Mouse (Mus musculus) NIH3T3 (cell line): Measurements from ENCODE around the gene Lrp8.

Experiments
- DNase-seq: peaks from one replicate; pipeline ENCODE4 v3.0.0-alpha.2; 2012; ENCODE audit warnings: low read depth

Lrp8 gene

GRCm38 (mm10) chr4:107923145-107923802 is 121.2 kb downstream of the Lrp8 start, which contains the start of gene Cpt2:
TSS of gene Cpt2 (minus strand) at chr4:107923610.
- peak; percentile 100 for DNase-seq

GRCm38 (mm10) chr4:107923803-107924194 is 121.7 kb downstream of the Lrp8 start:
- DNase-seq = no peak
